Comparison of ENCODE assay signal across 14 mouse cellular contexts in the genomic region with DNA sequence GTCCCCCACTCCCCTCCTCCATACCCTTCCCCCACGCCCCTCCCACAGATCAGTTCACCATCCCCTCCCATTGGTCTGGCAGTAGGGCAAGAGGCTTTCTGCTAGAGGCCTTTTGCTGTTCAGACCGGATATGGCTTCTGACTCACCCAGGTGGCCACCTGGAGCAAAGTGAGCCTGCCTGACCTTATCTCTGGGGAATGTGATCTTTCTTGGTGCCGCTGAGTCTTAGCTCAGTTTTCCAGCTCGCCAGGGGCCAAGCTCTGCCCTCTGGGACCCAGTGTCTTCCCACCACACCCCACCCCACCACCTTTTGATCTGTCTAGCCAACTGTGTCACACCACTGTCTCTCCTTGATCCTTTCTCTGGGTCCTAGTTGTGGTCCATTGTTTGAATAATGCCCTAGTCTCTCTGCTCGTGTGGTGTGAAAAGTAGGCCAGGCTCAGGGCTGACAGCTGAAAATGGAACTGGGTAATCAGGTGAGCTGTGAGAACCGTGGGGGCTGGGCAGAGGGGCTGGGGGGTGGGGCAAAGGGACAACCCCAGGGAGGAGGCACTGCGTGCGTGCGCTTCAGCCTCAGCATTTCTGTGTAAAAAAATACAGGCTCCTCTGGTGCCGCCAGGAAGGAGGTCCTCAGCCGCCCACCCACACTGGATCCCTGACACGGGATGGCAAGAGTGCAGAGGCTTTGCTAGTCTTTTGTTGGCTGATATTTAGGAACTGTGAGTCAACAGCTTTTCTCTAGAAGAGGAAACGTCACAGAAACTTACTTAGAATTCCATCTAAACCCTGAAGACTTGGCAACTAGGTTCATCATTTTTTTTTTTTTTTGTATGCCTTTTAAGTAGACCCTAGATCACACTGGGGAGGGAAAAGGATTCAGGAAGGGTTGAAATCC. TPM values are rescaled to one million over a fixed set of nuclear protein-coding genes. Genes with fewer than 3 reads are reported as not detected.
DNase-seq lines count a peak whose midpoint lies in the region; ATAC-seq and TF ChIP-seq lines count a peak whose summit lies in the region.
"Had no signal": no experiment of that assay in that cellular context is flagged by ENCODE, and none has a peak within 500 bp of the region (broad histone marks: within the 10 kb centered on the region; RNA-seq: fewer than 3 reads in every experiment).

No protein-coding gene starts in this region.

- H3K4me2 ChIP-seq in hindbrain, embryonic 12.5 days (replicated peaks), result no peak overlapping the region
- H3K4me2 ChIP-seq in embryonic facial prominence, embryonic 15.5 days (replicated peaks), result no peak overlapping the region
- H3K4me2 ChIP-seq: limb, embryonic 12.5 days had no signal

- ATAC-seq in hindbrain, embryonic 12.5 days (ENCODE audit: low FRiP score), result no peak
- peak; percentile 29; the same call in 1 of the 2 replicates for ATAC-seq in embryonic facial prominence, embryonic 15.5 days (ENCODE audit: insufficient number of reproducible peaks, low FRiP score, low TSS enrichment, low read depth)
- ATAC-seq: forebrain, embryonic 14.5 days; midbrain, embryonic 16.5 days had no signal

- 39% methylated on average over 13 of the region's 13 CpGs for WGBS in hindbrain, embryonic 10.5 days
- WGBS in hindbrain, embryonic 12.5 days, result 33% methylated on average over 13 of the region's 13 CpGs
- 44% methylated on average over 13 of the region's 13 CpGs for WGBS in embryonic facial prominence, embryonic 15.5 days

- no peak overlapping the region for H3K4me3 ChIP-seq in hindbrain, embryonic 10.5 days
- H3K4me3 ChIP-seq in hindbrain, embryonic 12.5 days, result no peak overlapping the region
- H3K4me3 ChIP-seq in embryonic facial prominence, embryonic 15.5 days (replicated peaks), result no peak overlapping the region
- H3K4me3 ChIP-seq in layer of hippocampus, adult 2 months, result no peak overlapping the region
- H3K4me3 ChIP-seq: limb, embryonic 12.5 days had no signal

- no peaks in the 10 kb centered on the region for H3K9me3 ChIP-seq in hindbrain, embryonic 10.5 days
- no peaks in the 10 kb centered on the region for H3K9me3 ChIP-seq in hindbrain, embryonic 12.5 days (replicated peaks)
- H3K9me3 ChIP-seq in embryonic facial prominence, embryonic 15.5 days (replicated peaks), result no peaks in the 10 kb centered on the region
- H3K9me3 ChIP-seq: limb, embryonic 12.5 days had no signal

- peak overlapping the region; percentile 9; the same call in 1 of the 2 replicates for H3K27ac ChIP-seq in hindbrain, embryonic 10.5 days
- H3K27ac ChIP-seq in hindbrain, embryonic 12.5 days, result no peak overlapping the region
- no peak overlapping the region for H3K27ac ChIP-seq in embryonic facial prominence, embryonic 15.5 days (replicated peaks)
- no peak overlapping the region for H3K27ac ChIP-seq in layer of hippocampus, adult 2 months
- H3K27ac ChIP-seq: limb, embryonic 12.5 days had no signal

- H3K4me1 ChIP-seq in hindbrain, embryonic 10.5 days (replicated peaks), result peaks cover 16% of the 10 kb centered on the region
- no peaks in the 10 kb centered on the region for H3K4me1 ChIP-seq in hindbrain, embryonic 12.5 days
- H3K4me1 ChIP-seq in embryonic facial prominence, embryonic 15.5 days, result no peaks in the 10 kb centered on the region

- no peak for TF ChIP-seq CTCF in layer of hippocampus, adult 2 months (conservative IDR thresholded peaks at IDR 0.05)

- no peaks in the 10 kb centered on the region for H3K27me3 ChIP-seq in hindbrain, embryonic 10.5 days (ENCODE audit: insufficient read depth, poor library complexity, severe bottlenecking)
- H3K27me3 ChIP-seq in hindbrain, embryonic 12.5 days, result no peaks in the 10 kb centered on the region
- H3K27me3 ChIP-seq in embryonic facial prominence, embryonic 15.5 days, result no peaks in the 10 kb centered on the region
- H3K27me3 ChIP-seq: limb, embryonic 12.5 days had no signal

- no peak for DNase-seq in hindbrain, embryonic 10.5 days (ENCODE audit: low spot score)
- peak; percentile 58 for DNase-seq in thymus, postnatal 0 days (ENCODE audit: low spot score)
- DNase-seq in thymus, adult 18-20 months, result no peak
- DNase-seq in yolk sac, embryonic 10.5 days (ENCODE audit: low spot score), result peak; percentile 55
- no peak for DNase-seq in MN1 (ENCODE audit: low spot score)
- DNase-seq in layer of hippocampus, adult 2 months (ENCODE audit: low spot score in 2 of 2), result no peak
- DNase-seq: cerebellum, adult 2 months; embryo, embryonic 11 days; right cerebral cortex, postnatal 14 days had no signal

- H3K9ac ChIP-seq in hindbrain, embryonic 12.5 days, result no peak overlapping the region
- no peak overlapping the region for H3K9ac ChIP-seq in embryonic facial prominence, embryonic 15.5 days
- H3K9ac ChIP-seq: limb, embryonic 12.5 days had no signal

- H3K36me3 ChIP-seq in hindbrain, embryonic 10.5 days, result peaks cover 52% of the 10 kb centered on the region
- H3K36me3 ChIP-seq in hindbrain, embryonic 12.5 days, result peaks cover 52% of the 10 kb centered on the region
- H3K36me3 ChIP-seq in embryonic facial prominence, embryonic 15.5 days, result peaks cover 31% of the 10 kb centered on the region

RNA-seq across cellular contexts. Expression of a gene that starts 10.8 kb away (rescaled TPM):
- polyA plus RNA-seq in hindbrain, embryonic 10.5 days (2016; fragmentation: Nextera tagmentation; extraction: Ambion mirVana), result 9.2 and 10.1 TPM in 2 replicates
- polyA plus RNA-seq in hindbrain, embryonic 12.5 days (2016; fragmentation: Nextera tagmentation; extraction: Ambion mirVana), result 13.9 TPM in 2 replicates
- 7.3 and 8.0 TPM in 2 replicates for polyA plus RNA-seq in thymus, postnatal 0 days (2015; fragmentation: Nextera tagmentation; extraction: Ambion mirVana)
- 11.3 and 12.5 TPM in 2 replicates for polyA plus RNA-seq in embryonic facial prominence, embryonic 15.5 days (2015; fragmentation: Nextera tagmentation; extraction: Ambion mirVana)
- 10 to 100 TPM in 1 of 2 experiments, 1 to 10 TPM in 1; 9.7 to 11.5 TPM for total RNA-seq in layer of hippocampus, adult 2 months (2021)

RNA-seq across cellular contexts. Expression of a gene that starts 16.2 kb away (rescaled TPM):
- 0.30 and 0.41 TPM in 2 replicates for polyA plus RNA-seq in hindbrain, embryonic 10.5 days (2016; fragmentation: Nextera tagmentation; extraction: Ambion mirVana)
- polyA plus RNA-seq in hindbrain, embryonic 12.5 days (2016; fragmentation: Nextera tagmentation; extraction: Ambion mirVana), result 0.21 and 0.23 TPM in 2 replicates
- polyA plus RNA-seq in thymus, postnatal 0 days (2015; fragmentation: Nextera tagmentation; extraction: Ambion mirVana), result 5.0 and 6.1 TPM in 2 replicates
- polyA plus RNA-seq in embryonic facial prominence, embryonic 15.5 days (2015; fragmentation: Nextera tagmentation; extraction: Ambion mirVana), result 6.7 and 7.5 TPM in 2 replicates
- 1 to 10 TPM; 5.0 to 6.1 TPM for total RNA-seq in layer of hippocampus, adult 2 months (2021)

RNA-seq across cellular contexts. Expression of a gene that starts 51.4 kb away (rescaled TPM):
- 0.73 and 0.88 TPM in 2 replicates for polyA plus RNA-seq in hindbrain, embryonic 10.5 days (2016; fragmentation: Nextera tagmentation; extraction: Ambion mirVana)
- 1.2 and 1.4 TPM in 2 replicates for polyA plus RNA-seq in hindbrain, embryonic 12.5 days (2016; fragmentation: Nextera tagmentation; extraction: Ambion mirVana)
- polyA plus RNA-seq in thymus, postnatal 0 days (2015; fragmentation: Nextera tagmentation; extraction: Ambion mirVana), result 48.3 and 54.4 TPM in 2 replicates
- polyA plus RNA-seq in embryonic facial prominence, embryonic 15.5 days (2015; fragmentation: Nextera tagmentation; extraction: Ambion mirVana), result 3.7 and 5.3 TPM in 2 replicates
- under 1 TPM; 0.52 to 0.74 TPM for total RNA-seq in layer of hippocampus, adult 2 months (2021)

Comparison
In these comparisons a context has a peak if more than half of its experiments do, and no peak if none do; other contexts are left out.
1. DNase-seq: peak in thymus, postnatal 0 days (single experiment) and yolk sac, embryonic 10.5 days (single experiment); none in hindbrain, embryonic 10.5 days (single experiment), thymus, adult 18-20 months (0 of 2), MN1 (single experiment) and layer of hippocampus, adult 2 months (0 of 2).